Mouse (Mus musculus) bone marrow, adult 2 months (tissue): ENCODE data around the gene Taf9b. TPM values are rescaled to one million over a fixed set of nuclear protein-coding genes. Genes with fewer than 3 reads are reported as not detected.
"Not testable (repeated sequence)": the region's sequence is repeated elsewhere in the genome, so short reads cannot be mapped to it uniquely, and the experiment has no call there.

Experiments used
- H3K27ac ChIP-seq: fragments of 200-500 bp; 2 replicates; pipeline ENCODE4 v1.5.1; 2012; ENCODE audit warnings: low read depth, mild to moderate bottlenecking, control low read depth, inconsistent platforms, low read length; ENCODE audit not compliant: control insufficient read depth, poor library complexity, insufficient read depth
- H3K4me1 ChIP-seq: fragments of 200-500 bp; 2 replicates; pipeline ENCODE4 v1.6.1; 2011; ENCODE audit warnings: low read length; ENCODE audit not compliant: control insufficient read depth, insufficient read depth
- H3K4me3 ChIP-seq: fragments of 200-500 bp; replicated peaks from 2 replicates; pipeline ENCODE3; 2011; ENCODE audit warnings: mild to moderate bottlenecking, low read depth, low read length, control low read depth; ENCODE audit not compliant: control insufficient read depth
- CTCF ChIP-seq: fragments of 200-500 bp; IDR thresholded peaks from 2 replicates; pipeline ENCODE4 v1.5.1; 2011; ENCODE audit warnings: low read length, control low read depth; ENCODE audit not compliant: control insufficient read depth, insufficient read depth
- POLR2A ChIP-seq: fragments of 200-500 bp; IDR thresholded peaks from 2 replicates; pipeline ENCODE4 v1.6.1; 2011; ENCODE audit warnings: low read depth, mild to moderate bottlenecking, control low read depth, low read length, borderline replicate concordance; ENCODE audit not compliant: control insufficient read depth
- WGBS: fragments of 180-500 bp; shearing (Covaris S2); methylation state at CpG from one replicate; pipeline ENCODE4 v1.1.7; 2018; 5-methylcytosine and 5-hydroxymethylcytosine counted together
- polyA plus RNA-seq: library from polyadenylated mRNA; stranded (reverse); fragments of >200 nt; gene quantifications from 2 replicates; pipeline ENCODE4 v1.2.4, GENCODE M21; 2011; ENCODE audit warnings: low replicate concordance; ENCODE audit not compliant: missing spikeins, insufficient read depth, insufficient read length

Gene Taf9b
- 3.0 and 3.9 TPM in 2 replicates for polyA plus RNA-seq

- Histone ChIP-seq H3K4me3 (no peak within 1 kb of the TSS), H3K4me1 (no peaks in the 10 kb centered on the region), H3K27ac (no peak within 1 kb of the TSS)
- 85% methylated on average over 25 of the region's 25 CpGs for WGBS
- no peak for TF ChIP-seq POLR2A
- no peak for TF ChIP-seq CTCF
Measured at GRCm38 (mm10) chrX:106221058-106221457, at the start of gene Taf9b. Gene Taf9b (minus strand): TSS chrX:106221158.

GRCm38 (mm10) chrX:106255276-106255675 lies 34.3 kb upstream of the Taf9b start, which contains the start of gene Fnd3c2:
Gene Fnd3c2 (minus strand): TSS chrX:106255376.
- Histone ChIP-seq H3K27ac (no peak within 1 kb of the TSS), H3K4me1 (no peaks in the 10 kb centered on the region), H3K4me3 (no peak within 1 kb of the TSS)
- TF ChIP-seq POLR2A: no peak
- no peak for TF ChIP-seq CTCF
- WGBS: 68% methylated on average over 4 of the region's 4 CpGs

GRCm38 (mm10) chrX:106219171-106220032 lies 1.6 kb downstream of the Taf9b start:
- H3K27ac ChIP-seq: peak overlapping the region; percentile 27; the same call in 1 of the 2 replicates

GRCm38 (mm10) chrX:106209100-106209499 lies 11.9 kb downstream of the Taf9b start:
- TF ChIP-seq POLR2A (no peak), CTCF (no peak)
- WGBS: 75% methylated on average over 2 of the region's 2 CpGs

More at GRCm38 (mm10) chrX:106219171-106220032, 1.6 kb downstream of the Taf9b start:
- no peaks in the 10 kb centered on the region for H3K4me1 ChIP-seq
- peak overlapping the region; percentile 76 for H3K4me3 ChIP-seq
- WGBS: 19% methylated on average over 60 of the region's 60 CpGs
- no peak for TF ChIP-seq CTCF
- TF ChIP-seq POLR2A: peak; percentile 20; the same call in 1 of the 2 replicates

GRCm38 (mm10) chrX:106198904-106199303 lies 22.1 kb downstream of the Taf9b start:
- Histone ChIP-seq H3K27ac (no peak overlapping the region), H3K4me1 (no peaks in the 10 kb centered on the region), H3K4me3 (no peak overlapping the region)
- TF ChIP-seq POLR2A: no peak
- no peak for TF ChIP-seq CTCF
- WGBS: 84% methylated on average over 5 of the region's 5 CpGs

More at GRCm38 (mm10) chrX:106209100-106209499, 11.9 kb downstream of the Taf9b start:
- no peaks in the 10 kb centered on the region for H3K4me1 ChIP-seq
- H3K4me3 ChIP-seq: no peak overlapping the region
- no peak overlapping the region for H3K27ac ChIP-seq

- H3K27ac ChIP-seq: no peak overlapping the region
- no peak for TF ChIP-seq POLR2A
- TF ChIP-seq CTCF: no peak
- no peaks in the 10 kb centered on the region for H3K4me1 ChIP-seq
- WGBS: 57% methylated on average over 5 of the region's 5 CpGs
- no peak overlapping the region for H3K4me3 ChIP-seq
Measured at GRCm38 (mm10) chrX:106197308-106197707, 23.6 kb downstream of the Taf9b start.

GRCm38 (mm10) chrX:106194361-106194760 lies 26.6 kb downstream of the Taf9b start:
- H3K4me1 ChIP-seq, H3K4me3 ChIP-seq, H3K27ac ChIP-seq: not testable (repeated sequence)
- 83% methylated on average over 6 of the region's 6 CpGs for WGBS

GRCm38 (mm10) chrX:106190091-106190490 lies 30.9 kb downstream of the Taf9b start:
- Histone ChIP-seq H3K4me3 (no peak overlapping the region), H3K4me1 (no peaks in the 10 kb centered on the region; the same call in 1 of the 2 replicates), H3K27ac (no peak overlapping the region)
- TF ChIP-seq POLR2A: no peak
- 42% methylated on average over 4 of the region's 4 CpGs for WGBS
